Mouse (Mus musculus): ENCODE data around the gene Tmem87b. TPM values are rescaled to one million over a fixed set of nuclear protein-coding genes. Genes with fewer than 3 reads are reported as not detected.

Gene Tmem87b
- polyA plus RNA-seq, 1 experiment from 2014 or later, result 37.4 TPM

DNA sequence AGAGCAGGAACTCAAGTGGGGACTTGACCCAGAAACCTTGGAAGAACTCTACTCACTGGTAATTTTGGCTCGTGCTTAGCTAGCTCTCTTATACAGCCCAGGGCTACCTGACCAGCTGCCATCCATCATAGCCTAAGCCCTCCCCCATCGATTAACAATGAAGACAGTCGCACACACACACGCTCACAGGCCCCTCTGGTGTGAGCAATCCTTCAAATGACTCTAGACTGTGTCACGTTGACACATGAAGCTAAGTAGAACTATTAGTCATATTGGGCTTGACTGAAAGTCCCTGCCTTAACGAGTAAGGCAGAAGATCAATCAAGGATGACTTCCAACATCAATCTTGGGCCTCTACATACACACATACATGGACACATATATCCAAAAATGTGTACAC lies 84.9 kb downstream of the Tmem87b start:
- H3K4me2 ChIP-seq, result no peak overlapping the region
- WGBS, result 83% methylated on average over 6 of the region's 6 CpGs
- H3K9ac ChIP-seq (replicated peaks), result no peak overlapping the region
- H3K9me3 ChIP-seq (replicated peaks), result peaks cover 4% of the 10 kb centered on the region; the same call in 1 of the 2 replicates
- no peaks in the 10 kb centered on the region for H3K4me1 ChIP-seq
- no peaks in the 10 kb centered on the region for H3K36me3 ChIP-seq
- H3K27me3 ChIP-seq (replicated peaks), result no peaks in the 10 kb centered on the region
- no peak overlapping the region for H3K27ac ChIP-seq (replicated peaks)
- ATAC-seq (ENCODE audit: low FRiP score), result no peak
- H3K4me3 ChIP-seq (replicated peaks), result no peak overlapping the region

DNA sequence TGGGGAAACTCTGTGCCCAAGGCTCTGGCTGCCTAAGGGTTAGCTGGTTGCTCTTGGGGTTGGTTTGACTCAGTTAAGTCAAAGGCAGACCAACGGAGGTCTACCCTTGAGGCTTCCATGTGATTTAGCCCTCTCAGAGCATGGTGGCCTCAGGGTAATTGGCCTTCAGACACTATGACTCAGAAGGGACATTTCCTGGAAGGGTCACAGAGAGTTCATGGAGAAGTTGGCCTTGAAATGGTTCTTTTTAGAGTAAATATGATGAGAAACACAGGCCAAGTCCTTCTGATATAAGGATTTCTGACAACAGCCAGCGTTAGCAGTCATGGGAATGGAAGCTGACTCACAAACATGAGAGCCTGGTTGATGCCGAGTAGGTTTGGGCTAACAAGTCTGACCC lies 85.7 kb downstream of the Tmem87b start:
- H3K4me2 ChIP-seq, result no peak overlapping the region
- no peak overlapping the region for H3K4me3 ChIP-seq (replicated peaks)
- H3K4me1 ChIP-seq, result no peaks in the 10 kb centered on the region
- WGBS, result 88% methylated on average over 3 of the region's 3 CpGs
- no peak overlapping the region for H3K9ac ChIP-seq (replicated peaks)
- H3K27ac ChIP-seq (replicated peaks), result no peak overlapping the region
- no peaks in the 10 kb centered on the region for H3K27me3 ChIP-seq (replicated peaks)
- ATAC-seq (ENCODE audit: low FRiP score), result no peak
- peaks cover 4% of the 10 kb centered on the region; the same call in 1 of the 2 replicates for H3K9me3 ChIP-seq (replicated peaks)
- H3K36me3 ChIP-seq, result no peaks in the 10 kb centered on the region

Other genes starting within 250 kb of the Tmem87b start
- gene Spdye4c, start 226.9 kb upstream of the Tmem87b start, polyA plus RNA-seq (2015; fragmentation: Nextera tagmentation; extraction: Ambion mirVana), result not detected in 2 replicates
- gene Anapc1, start 130.7 kb upstream of the Tmem87b start, polyA plus RNA-seq (2015; fragmentation: Nextera tagmentation; extraction: Ambion mirVana), result 34.2 and 40.9 TPM in 2 replicates
- gene Mertk, start 119.2 kb upstream of the Tmem87b start, polyA plus RNA-seq (2015; fragmentation: Nextera tagmentation; extraction: Ambion mirVana), result 2.2 and 3.1 TPM in 2 replicates
- gene Fbln7, start 44.9 kb downstream of the Tmem87b start, polyA plus RNA-seq (2015; fragmentation: Nextera tagmentation; extraction: Ambion mirVana), result 3.4 and 4.2 TPM in 2 replicates
- 11.5 and 12.6 TPM in 2 replicates for gene Zc3h8, start 126.0 kb downstream of the Tmem87b start, polyA plus RNA-seq (2015; fragmentation: Nextera tagmentation; extraction: Ambion mirVana)
- 2.7 and 3.7 TPM in 2 replicates for gene Zc3h6, start 149.3 kb downstream of the Tmem87b start, polyA plus RNA-seq (2015; fragmentation: Nextera tagmentation; extraction: Ambion mirVana)
- gene Gm10762, start 149.6 kb downstream of the Tmem87b start, polyA plus RNA-seq (2015; fragmentation: Nextera tagmentation; extraction: Ambion mirVana), result 16.8 and 18.9 TPM in 2 replicates
- 0.68 and 0.86 TPM in 2 replicates for gene Vinac1, start 230.1 kb downstream of the Tmem87b start, polyA plus RNA-seq (2015; fragmentation: Nextera tagmentation; extraction: Ambion mirVana)
- 37.2 and 45.4 TPM in 2 replicates for gene Ttl, start 247.8 kb downstream of the Tmem87b start, polyA plus RNA-seq (2015; fragmentation: Nextera tagmentation; extraction: Ambion mirVana)

Measured in neural tube, embryonic 15.5 days (tissue).